Mouse (Mus musculus) left cerebral cortex, postnatal 14 days (tissue): ENCODE data around the gene Mapkapk3. TPM values are rescaled to one million over a fixed set of nuclear protein-coding genes. Genes with fewer than 3 reads are reported as not detected.
"Not testable (repeated sequence)": the region's sequence is repeated elsewhere in the genome, so short reads cannot be mapped to it uniquely, and the experiment has no call there.

ENCODE experiments used
- DNase-seq, 2 experiments: peaks; one replicate each; pipeline ENCODE4 v3.0.0; 2021 to 2022; ENCODE audit warnings: low spot score in 2 of 2, mixed read lengths in 1 of 2
- intact Hi-C: fragments of 180-260 bp; cut with DNase I; formaldehyde crosslinking; loops from one replicate; pipeline ENCODE4 v1.15.1; 2025
- total RNA-seq, 2 experiments: library from RNA; stranded (reverse); gene quantifications; 2 replicates each; pipeline ENCODE4 v1.2.3; 2021

The Mapkapk3 gene
- total RNA-seq, 2 experiments from 2014 or later: 2.4 to 2.7 TPM

GRCm38 (mm10) chr9:107308346-107309000 lies 18.8 kb upstream of the Mapkapk3 start:
- no peak for DNase-seq
- intact Hi-C loops: no loop called here

- DNase-seq: peak in 1 of 2 experiments; percentile 43
- intact Hi-C loops: no loop called here
Measured at GRCm38 (mm10) chr9:107307886-107308285, 18.2 kb upstream of the Mapkapk3 start.

- no peak for DNase-seq
- intact Hi-C loops: no loop called here
Measured at GRCm38 (mm10) chr9:107307099-107307872, 17.6 kb upstream of the Mapkapk3 start.

GRCm38 (mm10) chr9:107306673-107307072 lies 17.0 kb upstream of the Mapkapk3 start:
- intact Hi-C loops, DNase-seq: not testable (repeated sequence)

- DNase-seq: no peak
- intact Hi-C loops: no loop called here
Measured at GRCm38 (mm10) chr9:107305601-107306542, 16.2 kb upstream of the Mapkapk3 start.

GRCm38 (mm10) chr9:107305012-107305411 lies 15.3 kb upstream of the Mapkapk3 start:
- DNase-seq: no peak
- intact Hi-C loops: no loop called here

GRCm38 (mm10) chr9:107304383-107304782 lies 14.7 kb upstream of the Mapkapk3 start:
- no peak for DNase-seq
- intact Hi-C loops: no loop called here

GRCm38 (mm10) chr9:107303900-107304299 lies 14.2 kb upstream of the Mapkapk3 start:
- DNase-seq: no peak
- intact Hi-C loops: no loop called here

- intact Hi-C loops: no loop called here
- no peak for DNase-seq
Measured at GRCm38 (mm10) chr9:107303121-107303820, 13.6 kb upstream of the Mapkapk3 start.

- no peak for DNase-seq
- intact Hi-C loops: no loop called here
Measured at GRCm38 (mm10) chr9:107302592-107302991, 12.9 kb upstream of the Mapkapk3 start.

GRCm38 (mm10) chr9:107301554-107302331 lies 12.1 kb upstream of the Mapkapk3 start:
- intact Hi-C loops: no loop called here

GRCm38 (mm10) chr9:107300224-107300973 lies 10.7 kb upstream of the Mapkapk3 start:
- DNase-seq: no peak
- intact Hi-C loops: no loop called here

More at GRCm38 (mm10) chr9:107301554-107302331, 12.1 kb upstream of the Mapkapk3 start:
- no peak for DNase-seq

- intact Hi-C loops: no loop called here
- no peak for DNase-seq
Measured at GRCm38 (mm10) chr9:107299783-107300182, 10.1 kb upstream of the Mapkapk3 start.

GRCm38 (mm10) chr9:107298876-107299275 lies 9.2 kb upstream of the Mapkapk3 start:
- intact Hi-C loops: no loop called here
- no peak for DNase-seq

- DNase-seq: no peak
- intact Hi-C loops: no loop called here
Measured at GRCm38 (mm10) chr9:107298059-107298780, 8.5 kb upstream of the Mapkapk3 start.

- DNase-seq: no peak
- intact Hi-C loops: no loop called here
Measured at GRCm38 (mm10) chr9:107297658-107298057, 8.0 kb upstream of the Mapkapk3 start.

- intact Hi-C loops: no loop called here
- no peak for DNase-seq
Measured at GRCm38 (mm10) chr9:107297059-107297458, 7.4 kb upstream of the Mapkapk3 start.
